Mouse (Mus musculus): Measurements from ENCODE around the gene Nfam1.

Gene Nfam1

GRCm38 (mm10) chr15:82963090-82963489 is 70.0 kb downstream of the Nfam1 start:
- in situ Hi-C loops (cut with MboI, MseI) = no loop called here

DNA sequence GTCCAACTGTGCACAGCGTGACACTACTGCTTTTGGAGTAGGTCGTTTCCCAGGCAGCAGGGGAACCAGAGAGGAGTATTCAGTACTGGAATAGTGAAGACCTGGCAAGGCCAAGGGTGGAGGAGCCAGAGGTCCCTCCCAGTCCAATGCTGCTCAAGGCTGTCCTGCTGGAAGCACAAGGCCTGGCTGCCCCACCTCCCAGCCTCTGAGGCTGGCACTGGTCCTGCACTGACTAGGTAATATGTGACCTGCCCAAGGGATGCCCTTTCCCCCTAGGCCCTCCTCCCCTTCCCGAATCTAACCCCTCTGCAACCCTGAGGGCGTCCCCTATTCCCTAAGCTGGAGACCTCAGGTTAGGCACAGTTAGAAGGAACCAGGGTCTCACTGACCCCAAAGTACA is 70.6 kb downstream of the Nfam1 start:
- in situ Hi-C loops (cut with MboI, MseI) = no loop called here

DNA sequence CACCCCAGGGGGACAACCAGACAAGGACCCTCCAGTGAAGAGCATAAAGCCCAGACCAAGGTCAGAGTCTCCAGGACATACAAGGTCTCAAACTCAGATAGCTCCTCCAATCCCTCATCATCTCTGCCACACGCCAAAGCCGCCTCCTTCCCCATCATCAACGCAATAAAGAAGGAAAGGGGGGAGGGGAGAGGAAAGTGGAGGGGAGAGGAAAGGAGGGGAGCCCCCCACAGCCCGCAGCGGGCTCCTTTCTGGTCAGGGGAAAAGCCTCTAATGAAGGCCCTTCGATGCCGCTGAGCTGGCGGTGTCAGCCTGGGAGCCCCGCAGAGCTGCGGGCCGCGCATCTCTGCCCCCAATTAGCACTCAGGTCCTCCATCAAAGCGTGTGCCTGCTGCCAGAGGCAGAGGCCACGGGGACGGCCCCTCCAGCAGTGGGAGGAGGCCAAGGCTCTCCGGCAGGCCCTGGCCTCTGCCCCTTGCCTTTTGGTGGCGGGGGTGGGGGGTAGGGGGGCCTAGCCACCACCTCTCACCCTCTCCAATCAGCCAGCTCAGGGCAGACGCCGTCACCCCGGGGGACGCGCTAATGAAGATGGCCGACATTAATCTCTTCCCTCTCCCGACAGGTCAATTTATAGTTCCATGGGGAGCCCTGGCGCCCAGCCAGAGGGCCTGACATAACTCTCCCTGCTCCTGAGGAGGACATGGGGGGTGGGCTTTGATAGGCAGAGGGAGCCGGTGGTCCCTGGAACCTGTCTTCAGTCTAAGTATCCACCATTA is 72.1 kb downstream of the Nfam1 start:
- in situ Hi-C loops (cut with MboI, MseI) = no loop called here

DNA sequence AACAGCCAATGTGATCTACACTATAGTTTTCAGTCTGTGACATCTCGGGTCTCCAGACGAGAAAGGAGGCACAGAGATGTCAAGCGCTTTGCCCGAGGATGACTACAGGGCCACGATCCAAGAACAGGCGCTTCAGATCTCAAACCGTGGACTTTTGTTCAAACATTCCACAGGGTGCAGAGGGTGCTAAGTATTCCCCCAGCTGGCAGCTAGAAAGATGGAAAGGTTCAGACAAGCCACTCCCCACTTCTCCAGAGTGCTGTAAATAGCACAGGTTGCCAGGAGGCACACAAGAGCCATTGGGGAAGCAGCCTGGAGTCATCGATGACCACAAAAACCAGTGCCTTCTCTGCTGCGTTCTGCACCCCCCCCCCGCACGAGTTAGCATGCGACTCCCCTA is 74.0 kb downstream of the Nfam1 start:
- in situ Hi-C loops (cut with MboI, MseI) = no loop called here

DNA sequence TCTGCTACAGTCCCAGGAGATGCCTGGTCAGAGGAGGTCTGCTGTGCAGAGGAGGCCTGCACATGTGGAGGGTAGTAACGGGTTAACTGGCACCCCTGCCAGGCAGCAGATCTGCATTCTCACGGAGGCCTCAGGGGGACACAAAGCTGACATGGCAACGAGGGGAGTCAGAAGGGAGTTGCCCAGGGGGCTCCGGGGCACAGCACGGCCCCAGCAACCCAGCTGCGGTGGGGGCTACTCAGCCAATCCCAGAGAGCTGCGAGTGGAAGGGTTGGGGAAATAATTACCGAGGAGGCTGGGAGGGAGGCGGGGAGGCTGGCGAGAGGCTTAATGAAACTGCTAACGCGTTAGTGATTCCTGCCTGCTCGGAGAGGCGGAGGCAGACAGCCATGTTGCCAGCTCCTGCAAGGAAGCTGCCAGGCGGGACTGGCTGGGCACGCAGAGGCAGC is 74.8 kb downstream of the Nfam1 start:
- in situ Hi-C loops (cut with MboI, MseI) = no loop called here

- in situ Hi-C loops (cut with MboI, MseI) = no loop called here
Observed at GRCm38 (mm10) chr15:82956721-82957120, 76.4 kb downstream of the Nfam1 start.

- in situ Hi-C loops (cut with MboI, MseI) = no loop called here
Observed at GRCm38 (mm10) chr15:82956310-82956709, 76.8 kb downstream of the Nfam1 start.

GRCm38 (mm10) chr15:82955286-82955685 is 77.8 kb downstream of the Nfam1 start:
- in situ Hi-C loops (cut with MboI, MseI) = no loop called here

DNA sequence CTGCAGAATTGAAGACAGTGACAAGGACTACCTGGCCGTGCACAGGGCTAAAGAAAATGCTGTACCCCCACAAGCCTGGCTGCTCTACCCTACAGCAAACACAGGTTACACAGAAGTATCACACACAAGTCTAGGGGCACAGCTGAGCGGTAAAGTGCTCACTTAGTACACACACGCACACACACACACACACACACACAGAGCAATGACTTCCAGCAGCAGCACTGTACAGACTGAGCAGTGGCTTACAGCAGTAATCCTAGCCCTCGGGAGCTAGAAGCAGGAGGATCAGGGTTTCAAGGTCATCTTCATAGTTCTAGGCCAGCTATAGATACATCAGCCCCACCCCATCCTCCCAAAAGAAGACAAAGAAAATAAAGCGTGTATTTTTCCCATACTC is 79.1 kb downstream of the Nfam1 start:
- in situ Hi-C loops (cut with MboI, MseI) = no loop called here

- in situ Hi-C loops (cut with MboI, MseI) = no loop called here
Observed at GRCm38 (mm10) chr15:82953096-82953495, 80.0 kb downstream of the Nfam1 start.

- in situ Hi-C loops (cut with MboI, MseI) = no loop called here
Observed at GRCm38 (mm10) chr15:82952292-82952705, 80.8 kb downstream of the Nfam1 start.

GRCm38 (mm10) chr15:82950246-82950645 is 82.9 kb downstream of the Nfam1 start:
- in situ Hi-C loops (cut with MboI, MseI) = no loop called here

DNA sequence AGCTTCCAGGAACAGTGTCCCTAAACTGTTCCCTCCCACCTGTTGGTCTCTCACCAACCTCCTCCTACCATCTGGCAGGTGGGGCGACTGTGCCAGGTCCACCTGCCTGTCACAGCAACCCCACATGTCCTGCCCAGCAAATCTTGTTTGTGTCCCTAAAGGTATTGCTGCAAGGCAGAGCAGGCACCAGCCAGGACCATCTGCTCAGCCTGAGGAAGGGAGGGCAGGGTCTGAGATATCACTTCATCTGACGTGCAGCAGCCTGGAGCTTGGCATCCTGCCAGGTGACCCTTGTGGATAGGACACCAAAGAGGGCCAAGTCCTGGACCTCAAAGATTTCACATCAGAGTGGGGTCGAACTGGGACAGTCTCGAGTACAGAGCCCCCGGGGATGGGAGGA is 85.7 kb downstream of the Nfam1 start:
- in situ Hi-C loops (cut with MboI, MseI) = loop anchor here in 1 of 2 experiments (10.0 kb wide), 1 partner anchor 483 kb away; no protein-coding TSS in a partner anchor

DNA sequence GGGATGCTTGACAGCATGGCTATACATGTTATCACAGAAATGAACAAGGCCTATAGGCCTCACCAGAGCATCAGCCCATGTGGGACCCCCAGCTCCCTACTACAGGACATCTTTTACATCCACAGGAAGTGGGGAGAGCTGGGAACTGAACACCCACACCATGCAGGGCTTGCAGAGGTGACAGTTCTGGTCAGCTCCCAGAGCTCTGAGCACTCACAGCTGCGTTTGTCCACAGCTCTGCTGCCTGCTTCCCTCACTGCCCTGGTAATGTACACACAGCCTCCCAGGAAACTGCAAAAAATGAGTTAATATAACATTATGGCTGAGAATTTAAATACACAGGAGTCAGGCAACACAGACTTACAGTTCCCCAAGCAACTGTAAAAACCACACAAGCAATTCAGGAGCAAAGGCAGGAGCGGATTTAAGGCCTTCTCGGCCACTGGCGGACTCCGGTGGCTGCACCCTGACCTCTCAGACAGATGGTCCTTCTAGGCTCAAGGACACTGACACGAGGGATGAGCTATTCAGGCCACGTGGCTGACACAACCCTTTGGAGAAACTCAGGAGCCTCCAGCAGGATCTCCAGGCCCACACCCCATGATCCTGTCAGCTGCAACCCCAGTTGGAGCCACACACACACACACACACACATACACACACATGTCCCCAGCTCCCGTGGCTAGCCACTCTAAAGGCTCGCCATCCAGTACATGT is 88.5 kb downstream of the Nfam1 start:
- in situ Hi-C loops (cut with MboI, MseI) = loop anchor here in 1 of 2 experiments (10.0 kb wide), 1 partner anchor 480 kb away; no protein-coding TSS in a partner anchor

All from T-helper 17 cell (primary cell).